Mouse (Mus musculus): Measurements from ENCODE around the gene Sntb2.

The Sntb2 gene

DNA sequence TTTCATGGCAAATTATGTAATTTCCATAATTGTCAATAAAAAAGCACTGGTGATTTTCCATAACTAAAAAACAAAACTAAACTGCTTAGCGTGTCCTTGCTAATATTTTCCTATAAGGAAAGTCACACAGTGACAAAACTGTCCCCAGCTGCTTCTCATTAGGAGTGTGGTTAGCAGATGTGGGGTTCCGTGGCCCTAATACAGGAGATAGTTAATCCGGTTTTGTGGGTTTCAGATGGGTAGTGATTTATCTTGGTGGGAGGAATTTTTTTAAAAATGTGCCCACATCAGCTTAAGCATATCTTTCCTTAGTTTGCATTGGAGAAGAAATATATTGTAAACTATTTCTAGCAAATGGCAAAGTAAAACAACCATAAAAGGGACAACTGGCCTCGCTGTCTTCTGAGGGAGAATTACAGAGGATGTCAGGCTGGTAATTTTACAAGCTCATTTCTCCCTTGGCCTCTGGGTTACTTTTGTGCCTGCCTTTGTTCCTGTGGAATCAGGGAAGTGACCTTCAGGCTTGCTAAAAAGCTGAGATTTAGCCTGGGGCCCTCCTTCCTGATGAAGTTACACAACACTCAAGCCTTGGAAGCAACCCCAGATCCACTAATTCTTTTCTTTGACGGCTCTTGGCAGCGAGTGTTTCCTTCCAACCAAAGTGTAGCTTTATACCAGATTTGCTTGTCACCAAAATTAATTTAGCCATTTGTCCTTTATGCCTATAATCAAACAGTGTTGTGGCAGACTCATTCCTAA lies 6.2 kb upstream of the Sntb2 start:
- DNase-seq (ENCODE audit: low spot score in 2 of 2): peak in 1 of 2 experiments; percentile 19

DNA sequence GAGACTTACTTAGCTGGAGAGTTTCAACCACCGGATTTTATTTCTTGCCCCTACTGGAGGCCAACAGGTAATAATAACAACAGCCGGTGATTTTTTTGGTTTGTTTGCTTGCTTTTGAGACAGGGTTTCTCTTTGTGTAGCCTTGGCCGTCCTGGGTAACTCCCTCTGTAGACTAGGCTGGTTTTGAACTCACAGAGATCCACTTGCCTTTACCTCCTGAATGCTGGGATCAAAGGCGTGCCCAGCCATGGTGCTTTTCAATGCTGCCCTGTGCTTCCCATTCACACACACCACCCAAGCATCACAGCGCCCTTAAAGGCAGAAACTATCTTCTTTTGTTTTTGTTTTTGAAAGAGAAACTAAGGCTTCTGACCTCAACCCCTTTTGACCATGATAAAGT lies 5.6 kb upstream of the Sntb2 start:
- DNase-seq (ENCODE audit: low spot score in 2 of 2): no peak

DNA sequence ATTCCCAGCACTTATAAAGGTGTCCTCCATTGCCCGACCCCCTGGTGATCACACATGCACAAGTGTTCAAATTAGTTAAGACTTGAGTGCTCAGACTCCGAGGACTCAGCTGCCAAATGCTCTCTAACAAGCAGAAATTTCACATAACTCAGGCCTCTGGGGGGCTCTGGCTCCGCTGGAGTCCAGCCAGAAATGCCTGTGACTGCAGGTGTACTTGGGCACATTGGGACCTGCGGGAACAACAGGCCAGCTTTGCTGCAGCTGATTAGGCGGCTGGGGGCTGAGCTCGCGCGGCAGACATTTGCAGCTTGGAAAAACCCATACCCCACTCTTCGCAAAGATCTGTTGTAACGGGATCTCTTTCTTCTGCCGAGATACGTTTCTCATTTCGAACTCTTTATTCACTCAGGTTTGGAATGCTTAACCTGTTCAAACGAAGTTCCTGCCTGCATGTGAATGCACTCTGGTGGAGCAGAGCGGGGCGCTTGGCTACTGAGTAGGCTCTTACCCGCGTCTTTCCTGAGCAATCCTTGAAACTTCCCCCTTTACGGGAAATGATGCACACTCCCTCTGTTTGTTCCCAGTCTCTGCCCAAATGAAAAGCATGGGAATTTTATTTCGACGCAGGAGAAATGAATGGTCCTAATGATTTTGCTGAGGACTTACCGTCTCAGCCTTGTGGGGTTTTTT lies 3.0 kb upstream of the Sntb2 start:
- no peak for DNase-seq (ENCODE audit: low spot score in 2 of 2)

DNA sequence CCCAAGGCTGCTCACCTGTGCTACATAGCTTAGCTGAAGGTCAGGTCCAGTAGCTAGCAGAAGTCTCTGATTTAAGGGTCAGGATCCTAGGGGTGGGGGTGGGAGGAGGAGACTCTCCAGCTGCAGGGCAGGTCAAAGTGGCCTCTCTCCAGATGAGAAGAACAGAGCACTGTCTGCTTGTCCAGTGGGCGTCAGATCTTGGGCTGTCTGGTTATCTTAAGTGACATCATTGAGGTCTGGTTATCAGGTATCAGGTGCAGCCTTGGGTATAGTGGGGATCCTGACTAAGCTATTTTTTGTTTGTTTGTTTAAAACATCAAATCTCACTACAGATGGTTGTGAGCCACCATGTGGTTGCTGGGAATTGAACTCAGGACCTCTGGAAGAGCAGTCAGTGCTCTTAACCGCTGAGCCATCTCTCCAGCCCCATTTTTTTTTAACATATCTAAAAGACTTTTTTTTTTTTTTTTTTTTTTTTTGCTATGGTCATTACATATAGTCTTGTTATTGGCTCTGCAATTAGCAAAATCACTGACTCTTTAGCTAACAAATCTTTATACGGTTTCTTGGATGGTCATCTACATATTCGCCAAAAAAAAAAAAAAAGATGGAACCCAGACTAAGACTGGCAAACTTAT lies 1.9 kb upstream of the Sntb2 start:
- no peak for DNase-seq (ENCODE audit: low spot score in 2 of 2)

DNA sequence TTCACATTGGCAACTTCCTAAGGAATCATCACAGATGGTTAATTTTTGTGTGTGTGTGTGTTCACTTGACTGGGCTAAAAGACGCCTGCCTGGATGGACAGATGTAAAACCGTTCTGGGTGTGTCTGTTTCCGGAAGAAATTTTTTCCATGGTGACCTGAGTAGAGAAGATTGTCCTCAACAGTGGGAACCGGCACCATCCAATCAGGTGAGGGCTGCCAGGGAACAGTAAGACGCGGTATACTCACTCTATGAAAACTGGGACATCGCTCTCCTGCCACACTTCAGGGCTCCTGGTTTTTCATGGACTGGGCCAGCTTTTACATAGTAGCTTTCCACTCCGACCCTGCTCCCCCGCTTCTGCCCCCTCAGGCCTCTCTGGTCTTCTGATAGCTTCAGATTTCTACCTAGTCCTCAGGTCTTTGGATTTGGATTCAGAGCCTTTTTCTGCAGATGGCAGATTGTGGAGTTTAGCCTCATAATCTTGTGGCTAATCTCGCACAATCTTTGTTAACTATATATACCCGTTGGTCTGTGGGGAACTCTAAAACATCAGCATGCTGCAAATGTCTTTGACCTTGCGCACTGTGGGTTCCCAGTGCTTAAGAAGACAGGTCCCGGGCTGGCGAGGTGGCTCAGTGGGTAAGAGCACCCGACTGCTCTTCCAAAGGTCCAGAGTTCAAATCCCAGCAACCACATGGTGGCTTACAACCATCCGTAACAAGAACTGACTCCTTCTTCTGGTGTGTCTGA lies 1.1 kb upstream of the Sntb2 start:
- DNase-seq (ENCODE audit: low spot score in 2 of 2): no peak

DNA sequence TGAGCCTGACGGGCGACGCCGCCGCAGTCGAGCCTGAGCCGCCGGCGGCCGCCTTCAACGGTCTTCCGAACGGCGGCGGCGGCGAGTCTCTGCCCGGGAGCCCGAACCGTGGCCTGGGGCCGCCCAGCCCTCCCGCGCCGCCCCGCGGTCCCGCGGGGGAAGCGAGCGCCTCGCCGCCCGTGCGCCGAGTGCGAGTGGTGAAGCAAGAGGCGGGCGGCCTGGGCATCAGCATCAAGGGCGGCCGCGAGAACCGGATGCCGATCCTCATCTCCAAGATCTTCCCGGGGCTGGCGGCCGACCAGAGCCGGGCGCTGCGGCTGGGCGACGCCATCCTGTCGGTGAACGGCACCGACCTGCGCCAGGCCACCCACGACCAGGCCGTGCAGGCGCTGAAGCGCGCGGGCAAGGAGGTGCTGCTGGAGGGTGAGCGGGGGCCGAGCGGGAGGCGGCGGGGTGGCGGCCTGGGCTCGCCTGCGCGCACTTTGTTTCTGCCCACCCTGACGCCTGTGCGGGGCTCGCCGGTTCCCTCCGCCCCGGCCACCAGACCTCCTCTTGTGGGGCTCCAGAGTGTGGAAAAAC lies 438 bp downstream of the Sntb2 start:
- DNase-seq (ENCODE audit: low spot score in 2 of 2): peak; percentile 16 to 38

DNA sequence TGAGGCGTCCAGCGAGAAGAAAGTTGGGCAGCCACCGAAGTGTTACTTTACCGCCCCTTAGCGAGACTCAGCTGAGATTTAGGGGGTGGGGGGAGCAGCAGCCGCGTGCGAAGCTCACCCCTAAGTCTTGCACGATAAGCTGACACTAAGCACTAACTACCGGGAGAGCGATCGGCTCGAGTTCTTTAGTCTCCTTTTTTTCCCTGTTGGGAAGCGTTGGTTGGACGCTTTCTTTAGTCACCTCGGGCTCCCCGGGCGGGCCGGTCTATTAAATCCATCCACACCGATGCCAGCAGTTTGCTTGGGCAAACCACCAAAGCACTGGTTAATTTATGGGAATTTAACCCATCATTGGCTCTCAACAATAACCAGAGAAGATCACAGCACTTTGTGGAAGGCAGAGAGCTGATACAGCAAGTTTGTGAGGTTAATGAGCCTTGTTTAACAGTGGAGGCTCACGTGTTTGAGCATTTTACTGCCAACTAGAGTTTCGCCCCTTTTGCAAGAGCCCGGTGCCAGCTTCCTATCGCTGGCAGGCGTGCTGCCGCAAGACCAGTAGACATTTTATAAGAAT lies 1.0 kb downstream of the Sntb2 start:
- DNase-seq (ENCODE audit: low spot score in 2 of 2): no peak

DNA sequence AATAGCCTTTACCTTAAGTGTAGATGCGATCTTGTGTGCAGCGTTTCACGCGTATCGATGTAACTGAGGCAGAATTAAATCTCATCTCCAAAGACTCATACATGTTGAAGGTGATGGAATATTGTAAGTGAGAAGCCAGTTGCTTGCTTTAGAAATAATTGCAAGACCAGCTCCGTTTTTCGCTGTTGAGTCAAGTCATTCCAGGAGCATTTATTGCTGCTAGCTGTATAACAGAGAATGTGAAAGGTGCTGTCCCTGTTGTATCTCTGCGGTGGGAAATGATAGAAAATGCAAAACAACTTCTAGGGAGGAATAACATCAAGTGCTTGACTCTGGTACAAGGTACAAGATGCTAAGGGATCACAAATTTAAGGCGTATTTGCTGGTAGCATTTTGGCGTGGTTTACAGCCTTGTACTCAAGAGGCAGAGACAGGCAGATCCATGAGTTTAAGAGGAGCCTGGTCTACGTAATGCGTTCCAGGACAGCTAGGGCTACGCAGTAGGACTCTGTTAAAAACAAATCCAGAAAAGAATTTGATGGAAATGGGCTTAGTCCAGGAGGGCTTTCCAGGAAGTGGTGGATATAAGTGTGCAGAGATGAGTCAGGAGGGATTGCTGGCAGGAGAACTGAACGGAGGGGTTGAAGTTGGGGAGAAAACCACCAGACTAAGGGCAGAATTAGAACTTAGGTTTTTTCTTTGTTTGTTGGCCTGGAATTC lies 1.7 kb downstream of the Sntb2 start:
- no peak for DNase-seq (ENCODE audit: low spot score in 2 of 2)

DNA sequence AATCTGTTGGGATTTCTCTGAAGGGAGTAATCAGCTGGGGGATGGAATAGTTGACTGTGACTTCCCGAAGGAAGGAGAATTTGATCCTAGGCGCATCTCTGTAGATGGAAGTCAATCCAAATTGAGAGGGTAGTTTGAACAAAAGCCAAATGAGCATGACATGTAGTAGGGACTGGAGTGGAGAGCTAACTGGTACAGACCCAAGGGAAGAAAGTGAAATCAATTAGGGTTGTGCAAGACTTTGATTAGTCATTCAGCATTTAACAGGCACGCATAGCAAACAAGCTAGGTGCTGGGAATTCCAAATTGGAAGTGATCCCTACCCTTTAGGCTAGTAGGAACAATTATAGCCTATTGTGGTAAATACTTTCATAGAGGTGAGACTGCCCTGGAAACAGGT lies 6.3 kb downstream of the Sntb2 start:
- no peak for DNase-seq (ENCODE audit: low spot score in 2 of 2)

DNA sequence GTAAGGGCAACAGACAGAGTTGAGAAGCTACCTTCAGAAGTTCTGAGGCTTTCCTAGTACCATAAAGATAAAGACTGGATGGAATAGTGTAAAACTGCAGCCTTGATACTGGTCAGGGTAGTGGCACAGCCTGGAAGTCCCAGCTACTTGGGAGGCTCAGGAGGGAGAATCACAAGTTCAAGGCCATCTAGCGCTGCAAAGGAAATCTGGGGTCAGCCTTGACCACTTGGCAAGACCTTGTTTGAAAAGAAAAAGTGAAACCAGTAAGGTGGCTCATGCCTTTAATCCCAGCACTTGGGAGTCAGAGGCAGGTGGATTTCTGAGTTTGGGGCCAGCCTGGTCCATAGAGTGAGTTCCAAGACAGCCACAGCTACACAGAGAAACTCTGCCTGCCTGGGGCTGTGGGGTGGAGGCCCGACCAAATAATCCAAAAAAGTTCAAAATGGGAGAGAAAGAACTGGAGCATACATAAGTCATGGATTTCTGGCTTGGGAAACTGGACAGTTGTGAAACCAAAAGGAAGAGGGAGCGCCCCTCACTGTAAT lies 8.4 kb downstream of the Sntb2 start:
- DNase-seq (ENCODE audit: low spot score in 2 of 2): no peak

DNA sequence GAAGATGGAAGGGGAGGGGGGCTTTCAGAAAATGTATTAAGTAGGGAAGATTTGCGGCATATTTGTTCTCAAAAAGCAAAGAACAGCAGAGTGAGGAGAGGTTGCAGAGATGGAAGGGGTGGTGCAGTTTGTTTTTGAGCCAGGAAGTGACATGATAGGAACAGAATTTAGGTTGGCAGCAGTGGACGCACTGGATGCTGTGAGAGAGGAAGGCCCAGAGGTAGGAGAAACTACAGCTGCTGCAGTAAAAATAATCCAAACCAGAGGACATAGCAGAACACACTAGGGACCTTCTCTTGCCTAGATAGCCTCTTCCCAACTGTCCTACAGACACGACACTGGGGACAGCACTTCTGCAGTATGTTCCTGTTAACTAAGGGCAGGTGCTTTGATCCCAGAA lies 9.2 kb downstream of the Sntb2 start:
- DNase-seq (ENCODE audit: low spot score in 2 of 2): no peak

DNA sequence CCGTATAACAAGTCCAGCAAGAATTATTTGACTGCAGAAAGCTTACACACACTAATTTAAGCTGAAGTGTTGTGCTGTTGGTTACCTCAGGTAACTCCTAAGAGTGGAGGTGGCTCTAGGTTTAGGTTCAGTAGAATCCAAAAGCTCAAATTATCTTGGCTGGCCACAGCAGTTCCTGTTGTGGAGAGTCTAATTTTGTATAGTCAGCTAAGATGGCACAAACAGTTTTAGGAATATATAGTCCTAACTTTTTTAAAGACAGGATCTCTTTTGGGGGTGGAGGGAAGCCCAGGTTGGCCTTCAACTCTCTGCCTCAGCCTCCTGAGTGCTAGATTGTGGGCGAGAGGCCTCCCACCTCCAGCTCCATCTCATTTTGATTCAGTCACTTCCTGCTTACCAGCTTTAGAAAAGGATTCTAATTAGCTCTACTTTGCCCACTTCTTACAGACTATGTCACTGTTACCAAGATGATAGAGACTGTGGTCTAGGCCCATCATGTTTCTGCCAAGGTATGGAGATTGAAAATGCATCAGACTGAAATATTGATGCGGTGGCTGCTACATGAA lies 13.2 kb downstream of the Sntb2 start:
- no peak for DNase-seq (ENCODE audit: low spot score in 2 of 2)

DNA sequence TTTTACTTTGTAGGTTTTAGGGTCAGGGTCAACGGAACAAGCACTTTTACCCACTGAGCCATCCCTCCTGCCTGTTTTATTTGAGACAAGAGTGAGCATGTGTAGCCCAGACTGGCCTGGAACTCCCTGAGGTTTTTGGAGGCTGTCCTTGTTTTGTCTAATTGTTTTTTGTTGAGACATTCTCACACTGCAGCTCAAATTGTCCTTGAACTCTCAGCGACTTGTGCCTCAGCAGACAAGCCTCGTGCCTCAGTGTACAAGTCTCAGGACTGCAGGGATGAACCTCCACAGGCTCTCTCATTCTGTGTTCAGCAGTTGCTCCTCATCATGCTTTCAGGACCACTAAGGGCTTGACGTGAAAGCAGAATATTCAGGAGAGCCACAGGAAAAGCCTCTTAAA lies 16.2 kb downstream of the Sntb2 start:
- DNase-seq (ENCODE audit: low spot score in 2 of 2): no peak

DNA sequence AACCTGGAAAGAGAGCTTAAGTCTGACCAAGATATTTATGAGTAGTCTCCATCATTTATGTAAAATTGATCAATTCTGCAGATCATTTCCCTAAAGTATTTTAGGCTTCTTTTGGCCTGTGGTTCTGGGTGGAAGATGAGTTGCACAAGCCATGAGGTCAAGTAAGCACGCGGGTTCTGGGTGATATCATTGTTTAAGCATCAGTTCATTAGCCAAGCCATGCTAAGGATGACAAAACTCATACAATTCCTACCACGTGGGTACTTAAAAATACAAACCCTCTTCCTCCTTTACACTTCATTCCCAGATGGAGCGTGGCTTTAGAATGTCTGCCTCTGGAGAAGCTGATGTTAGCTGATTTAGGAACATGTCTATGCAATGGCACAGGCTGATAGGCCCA lies 18.0 kb downstream of the Sntb2 start:
- DNase-seq (ENCODE audit: low spot score in 2 of 2): no peak

DNA sequence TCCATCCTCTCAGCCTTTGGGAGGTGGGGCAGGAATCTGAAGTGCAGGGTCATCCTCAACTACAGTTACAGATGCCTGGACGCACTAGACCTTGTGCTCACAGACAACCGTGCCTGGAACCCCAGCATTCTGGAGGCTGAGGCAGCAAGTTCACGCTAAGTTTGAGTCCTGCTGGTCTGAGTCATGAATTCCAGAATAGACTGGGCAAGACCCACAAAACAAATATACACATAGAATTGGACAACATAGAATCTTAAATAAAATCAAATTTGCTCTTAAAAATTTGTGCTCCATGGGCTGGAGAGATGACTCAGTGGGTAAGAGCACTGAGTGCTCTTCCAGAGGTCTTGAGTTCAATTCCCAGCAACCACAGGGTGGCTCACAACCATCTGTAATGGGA lies 21.5 kb downstream of the Sntb2 start:
- DNase-seq (ENCODE audit: low spot score in 2 of 2): no peak

DNA sequence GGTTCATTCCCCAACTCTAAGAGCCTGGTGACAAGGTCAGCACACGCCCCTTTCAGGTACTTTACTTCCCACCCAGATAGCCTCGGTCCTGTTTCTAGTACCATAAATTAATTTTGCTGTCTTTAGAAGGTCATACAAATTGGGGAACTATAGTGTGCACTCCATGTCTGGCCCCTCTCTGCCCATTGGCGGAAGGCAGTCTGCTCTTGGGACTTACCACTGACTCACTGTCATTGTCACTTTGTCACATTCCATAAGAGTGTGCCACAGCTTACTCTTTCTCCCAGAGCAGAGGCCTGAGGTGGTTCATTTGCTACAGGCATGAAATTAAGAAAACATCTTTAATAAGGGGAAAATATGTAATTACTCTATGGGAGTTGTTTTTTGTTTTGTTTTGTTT lies 22.7 kb downstream of the Sntb2 start:
- no peak for DNase-seq (ENCODE audit: low spot score in 2 of 2)

DNA sequence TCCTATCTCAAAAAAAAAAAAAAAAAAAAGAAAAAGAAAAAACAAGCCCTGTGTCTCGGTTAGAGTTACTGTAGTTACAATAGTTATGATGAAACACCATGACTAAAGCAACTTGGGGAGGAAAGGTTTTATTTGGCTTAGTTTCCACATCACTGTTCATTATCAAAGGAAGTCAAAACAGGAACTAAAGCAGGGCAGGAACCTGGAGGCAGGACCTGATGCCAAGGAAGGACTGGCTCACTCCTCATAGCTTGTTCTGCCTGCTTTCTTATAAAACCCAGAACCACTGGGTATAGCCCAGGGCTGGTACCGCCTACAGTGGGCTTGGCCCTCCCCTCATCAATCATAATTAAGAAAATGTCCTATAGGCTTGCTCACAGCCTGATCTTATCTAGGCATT lies 24.1 kb downstream of the Sntb2 start:
- DNase-seq (ENCODE audit: low spot score in 2 of 2): no peak

DNA sequence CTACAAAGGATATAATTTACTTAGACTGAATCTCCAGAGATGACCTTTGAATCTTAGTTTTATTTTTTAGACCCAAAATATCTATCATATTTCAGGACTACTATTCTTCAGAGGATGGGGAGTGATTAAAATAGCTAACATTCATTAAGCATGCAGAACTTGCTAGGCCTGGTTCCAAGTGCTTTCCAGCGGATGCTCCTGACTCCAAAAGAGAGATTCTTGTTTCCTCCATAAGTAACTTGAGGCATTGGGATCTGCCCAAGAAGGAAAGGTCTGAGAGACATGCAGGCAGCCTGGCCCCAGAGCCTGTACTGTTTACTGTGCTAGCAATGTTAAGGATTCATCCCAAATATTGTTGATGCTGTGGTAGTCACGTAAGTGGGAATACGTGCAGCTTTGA lies 26.8 kb downstream of the Sntb2 start:
- no peak for DNase-seq (ENCODE audit: low spot score in 2 of 2)

DNA sequence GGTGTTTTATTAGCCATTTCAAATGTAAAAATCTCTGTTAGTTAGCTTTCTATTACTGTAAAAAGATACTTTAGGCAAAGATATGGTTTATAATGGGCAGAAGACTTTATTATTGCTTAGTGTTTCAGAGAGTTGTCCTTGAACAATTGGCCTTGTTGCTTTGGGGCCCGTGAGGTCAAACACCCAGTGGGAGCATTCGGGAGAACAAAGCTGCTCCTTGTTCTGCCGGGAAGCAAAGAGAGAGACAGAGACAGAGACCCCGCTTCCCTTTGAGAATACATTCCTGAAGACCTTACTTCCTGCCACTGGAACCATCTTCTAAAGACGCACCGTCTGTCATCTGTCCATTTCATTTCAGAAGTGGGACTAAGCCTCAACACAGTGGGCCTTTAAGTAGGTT lies 27.8 kb downstream of the Sntb2 start:
- no peak for DNase-seq (ENCODE audit: low spot score in 2 of 2)

DNA sequence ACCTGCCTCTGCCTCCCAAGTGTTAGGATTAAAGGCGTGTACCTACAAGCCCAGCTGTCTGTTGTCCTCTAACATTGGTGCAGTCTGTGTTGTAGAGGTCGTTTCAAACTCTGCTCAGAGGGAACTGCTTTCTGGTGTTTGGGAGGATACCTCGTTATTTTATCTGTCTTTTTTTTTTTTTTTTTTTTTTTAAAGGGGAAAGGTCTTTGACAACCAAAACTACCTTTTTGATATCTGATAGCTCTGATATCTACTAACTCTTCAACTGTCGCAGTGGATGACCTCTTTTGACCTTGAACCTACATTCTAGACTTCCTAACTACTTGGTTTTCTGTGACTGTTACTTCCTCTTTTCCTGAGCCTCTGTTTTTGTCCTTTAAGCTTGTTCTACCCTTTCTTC lies 29.0 kb downstream of the Sntb2 start:
- DNase-seq (ENCODE audit: low spot score in 2 of 2): no peak
